Mouse (Mus musculus) spleen, adult 2 months (tissue): ENCODE data around the gene Cab39.

Source experiments
- CTCF ChIP-seq: fragments of 200-500 bp; IDR thresholded peaks from 2 replicates; pipeline ENCODE4 v1.5.1; 2011; ENCODE audit warnings: mild to moderate bottlenecking, inconsistent platforms; ENCODE audit not compliant: insufficient read depth, insufficient read length, insufficient replicate concordance; ENCODE audit errors: extremely low read depth
- POLR2A ChIP-seq: fragments of 200-500 bp; IDR thresholded peaks from 2 replicates; pipeline ENCODE4 v1.6.1; 2011; ENCODE audit warnings: low read depth, low read length, inconsistent platforms

GRCm38 (mm10) chr1:85887221-85887620, 94.0 kb downstream of the Cab39 start:
- TF ChIP-seq CTCF, result no peak
- TF ChIP-seq POLR2A, result no peak
